Mouse (Mus musculus) liver, embryonic 15.5 days (tissue): ENCODE results near the gene Dis3l2. TPM values are rescaled to one million over a fixed set of nuclear protein-coding genes. Genes with fewer than 3 reads are reported as not detected.

ENCODE experiments used
- ATAC-seq: fragments of 200-750 bp; cut with Nextera tagmentation; 2 replicates; pipeline ENCODE4 v1.8.0; 2017; ENCODE audit warnings: moderate number of reproducible peaks, mild to moderate bottlenecking, moderate library complexity; ENCODE audit not compliant: insufficient read depth
- H3K27ac ChIP-seq: fragments of 300-500 bp; sonication (generic); replicated peaks from 2 replicates; pipeline ENCODE4 v1.5.1; 2015; ENCODE audit warnings: mild to moderate bottlenecking, inconsistent platforms
- H3K27me3 ChIP-seq: fragments of 300-500 bp; sonication (generic); 2 replicates; pipeline ENCODE4 v1.6.1; 2015; ENCODE audit warnings: mild to moderate bottlenecking, inconsistent platforms
- H3K36me3 ChIP-seq: fragments of 300-500 bp; sonication (generic); replicated peaks from 2 replicates; pipeline ENCODE4 v1.6.1; 2015; ENCODE audit warnings: moderate library complexity, mild to moderate bottlenecking, inconsistent platforms
- H3K4me1 ChIP-seq: fragments of 300-500 bp; sonication (generic); replicated peaks from 2 replicates; pipeline ENCODE4 v1.6.1; 2015; ENCODE audit warnings: inconsistent platforms
- H3K4me2 ChIP-seq: fragments of 300-500 bp; sonication (generic); 2 replicates; pipeline ENCODE4 v1.6.1; 2015; ENCODE audit warnings: moderate library complexity, mild to moderate bottlenecking, inconsistent platforms
- H3K4me3 ChIP-seq: fragments of 300-500 bp; sonication (generic); replicated peaks from 2 replicates; pipeline ENCODE4 v1.5.1; 2015; ENCODE audit warnings: mild to moderate bottlenecking, inconsistent platforms
- H3K9ac ChIP-seq: fragments of 300-500 bp; sonication (generic); 2 replicates; pipeline ENCODE4 v1.6.1; 2015; ENCODE audit warnings: moderate library complexity, mild to moderate bottlenecking, inconsistent platforms
- H3K9me3 ChIP-seq: fragments of 300-500 bp; sonication (generic); replicated peaks from 2 replicates; pipeline ENCODE4 v1.6.1; 2016; ENCODE audit warnings: inconsistent platforms
- WGBS: fragments of 180-500 bp; shearing (Covaris S2); methylation state at CpG from one replicate; pipeline ENCODE4 v1.1.7; 2015; ENCODE audit warnings: mixed read lengths; ENCODE audit not compliant: insufficient replicate concordance; 5-methylcytosine and 5-hydroxymethylcytosine counted together
- polyA plus RNA-seq: library from polyadenylated mRNA; unstranded; fragments of >200 nt; fragmentation: Nextera tagmentation; extraction: Ambion mirVana; gene quantifications from 2 replicates; pipeline ENCODE4 v1.2.1, GENCODE M21; 2015

Dis3l2 gene
- polyA plus RNA-seq, 1 experiment from 2014 or later, result 8.5 TPM

GRCm38 (mm10) chr1:86916355-86916984 is 212.9 kb downstream of the Dis3l2 start:
- Histone ChIP-seq H3K27me3 (no peaks in the 10 kb centered on the region), H3K36me3 (no peaks in the 10 kb centered on the region), H3K4me1 (peaks cover 19% of the 10 kb centered on the region), H3K4me2 (peak overlapping the region; percentile 42), H3K9ac (no peak overlapping the region), H3K9me3 (no peaks in the 10 kb centered on the region), H3K27ac (peak overlapping the region; percentile 76), H3K4me3 (no peak overlapping the region)
- 26% methylated on average over 8 of the region's 8 CpGs for WGBS
- ATAC-seq, result peak; percentile 98

GRCm38 (mm10) chr1:86925776-86926175 is 222.2 kb downstream of the Dis3l2 start:
- H3K4me2 ChIP-seq, result no peak overlapping the region
- no peak overlapping the region for H3K9ac ChIP-seq
- no peaks in the 10 kb centered on the region for H3K36me3 ChIP-seq
- no peak overlapping the region for H3K27ac ChIP-seq
- no peak overlapping the region for H3K4me3 ChIP-seq
- no peak for ATAC-seq
- H3K4me1 ChIP-seq, result no peaks in the 10 kb centered on the region
- WGBS, result 74% methylated on average over 5 of the region's 5 CpGs
- H3K9me3 ChIP-seq, result no peaks in the 10 kb centered on the region
- no peaks in the 10 kb centered on the region for H3K27me3 ChIP-seq

- H3K36me3 ChIP-seq, result no peaks in the 10 kb centered on the region
- H3K9me3 ChIP-seq, result no peaks in the 10 kb centered on the region
- ATAC-seq, result no peak
- H3K4me1 ChIP-seq, result no peaks in the 10 kb centered on the region
- H3K27me3 ChIP-seq, result no peaks in the 10 kb centered on the region
- H3K27ac ChIP-seq, result no peak overlapping the region
- no peak overlapping the region for H3K9ac ChIP-seq
- 80% methylated on average over 4 of the region's 4 CpGs for WGBS
- H3K4me2 ChIP-seq, result no peak overlapping the region
- H3K4me3 ChIP-seq, result no peak overlapping the region
Measured at GRCm38 (mm10) chr1:86931606-86932379, 228.2 kb downstream of the Dis3l2 start.

- Histone ChIP-seq H3K9ac (no peak overlapping the region), H3K9me3 (no peaks in the 10 kb centered on the region), H3K4me1 (no peaks in the 10 kb centered on the region), H3K4me2 (no peak overlapping the region), H3K27ac (no peak overlapping the region), H3K36me3 (no peaks in the 10 kb centered on the region), H3K27me3 (no peaks in the 10 kb centered on the region), H3K4me3 (no peak overlapping the region)
- ATAC-seq, result no peak
- WGBS, result 79% methylated on average over 4 of the region's 4 CpGs
Measured at GRCm38 (mm10) chr1:86932810-86933209, 229.2 kb downstream of the Dis3l2 start.

GRCm38 (mm10) chr1:86933656-86934055 is 230.0 kb downstream of the Dis3l2 start:
- Histone ChIP-seq H3K27me3 (no peaks in the 10 kb centered on the region), H3K4me1 (no peaks in the 10 kb centered on the region), H3K36me3 (no peaks in the 10 kb centered on the region), H3K27ac (no peak overlapping the region), H3K4me2 (no peak overlapping the region), H3K9ac (no peak overlapping the region), H3K4me3 (no peak overlapping the region), H3K9me3 (no peaks in the 10 kb centered on the region)
- WGBS, result 45% methylated on average over 1 of the region's 1 CpGs
- ATAC-seq, result no peak

- WGBS, result 52% methylated on average over 5 of the region's 5 CpGs
- Histone ChIP-seq H3K4me1 (no peaks in the 10 kb centered on the region), H3K36me3 (no peaks in the 10 kb centered on the region), H3K4me2 (no peak overlapping the region), H3K9me3 (no peaks in the 10 kb centered on the region), H3K27ac (no peak overlapping the region), H3K27me3 (no peaks in the 10 kb centered on the region), H3K9ac (no peak overlapping the region), H3K4me3 (no peak overlapping the region)
- ATAC-seq, result no peak
Measured at GRCm38 (mm10) chr1:86951501-86952205, 248.0 kb downstream of the Dis3l2 start.

GRCm38 (mm10) chr1:86955801-86956200 is 252.2 kb downstream of the Dis3l2 start:
- Histone ChIP-seq H3K4me3 (no peak overlapping the region), H3K27ac (no peak overlapping the region), H3K9ac (no peak overlapping the region), H3K4me1 (no peaks in the 10 kb centered on the region), H3K4me2 (no peak overlapping the region), H3K36me3 (no peaks in the 10 kb centered on the region), H3K27me3 (no peaks in the 10 kb centered on the region), H3K9me3 (no peaks in the 10 kb centered on the region)
- no peak for ATAC-seq

GRCm38 (mm10) chr1:86968261-86968964 is 264.8 kb downstream of the Dis3l2 start:
- Histone ChIP-seq H3K4me3 (no peak overlapping the region), H3K27me3 (no peaks in the 10 kb centered on the region), H3K9ac (no peak overlapping the region), H3K4me1 (no peaks in the 10 kb centered on the region), H3K4me2 (no peak overlapping the region), H3K9me3 (no peaks in the 10 kb centered on the region), H3K36me3 (no peaks in the 10 kb centered on the region), H3K27ac (no peak overlapping the region)
- 48% methylated on average over 6 of the region's 6 CpGs for WGBS
- no peak for ATAC-seq

- Histone ChIP-seq H3K4me1 (no peaks in the 10 kb centered on the region), H3K27ac (no peak overlapping the region), H3K27me3 (no peaks in the 10 kb centered on the region), H3K4me2 (no peak overlapping the region), H3K4me3 (no peak overlapping the region), H3K9ac (no peak overlapping the region), H3K9me3 (no peaks in the 10 kb centered on the region), H3K36me3 (no peaks in the 10 kb centered on the region)
- 75% methylated on average over 11 of the region's 11 CpGs for WGBS
- no peak for ATAC-seq
Measured at GRCm38 (mm10) chr1:86969173-86969725, 265.6 kb downstream of the Dis3l2 start.

GRCm38 (mm10) chr1:86972693-86973092 is 269.1 kb downstream of the Dis3l2 start:
- Histone ChIP-seq H3K36me3 (no peaks in the 10 kb centered on the region), H3K9ac (no peak overlapping the region), H3K27ac (no peak overlapping the region), H3K4me2 (no peak overlapping the region), H3K27me3 (no peaks in the 10 kb centered on the region), H3K4me1 (no peaks in the 10 kb centered on the region), H3K9me3 (no peaks in the 10 kb centered on the region), H3K4me3 (no peak overlapping the region)
- 32% methylated on average over 1 of the region's 1 CpGs for WGBS
- no peak for ATAC-seq

GRCm38 (mm10) chr1:86977018-86977417 is 273.4 kb downstream of the Dis3l2 start:
- no peaks in the 10 kb centered on the region for H3K27me3 ChIP-seq
- no peak overlapping the region for H3K4me3 ChIP-seq
- H3K27ac ChIP-seq, result no peak overlapping the region
- H3K36me3 ChIP-seq, result no peaks in the 10 kb centered on the region
- no peak overlapping the region for H3K9ac ChIP-seq
- no peaks in the 10 kb centered on the region for H3K4me1 ChIP-seq
- H3K9me3 ChIP-seq, result no peaks in the 10 kb centered on the region
- WGBS, result 76% methylated on average over 1 of the region's 1 CpGs
- no peak overlapping the region for H3K4me2 ChIP-seq
- no peak for ATAC-seq
